Mouse (Mus musculus): Measurements from ENCODE around the gene Rgs7. TPM values are rescaled to one million over a fixed set of nuclear protein-coding genes. Genes with fewer than 3 reads are reported as not detected.
A peak's percentile ranks its signal among the peaks of the same experiment; 100 is the strongest.

Rgs7 gene
- total RNA-seq, 2 experiments from 2014 or later: 108 to 116 TPM

DNA sequence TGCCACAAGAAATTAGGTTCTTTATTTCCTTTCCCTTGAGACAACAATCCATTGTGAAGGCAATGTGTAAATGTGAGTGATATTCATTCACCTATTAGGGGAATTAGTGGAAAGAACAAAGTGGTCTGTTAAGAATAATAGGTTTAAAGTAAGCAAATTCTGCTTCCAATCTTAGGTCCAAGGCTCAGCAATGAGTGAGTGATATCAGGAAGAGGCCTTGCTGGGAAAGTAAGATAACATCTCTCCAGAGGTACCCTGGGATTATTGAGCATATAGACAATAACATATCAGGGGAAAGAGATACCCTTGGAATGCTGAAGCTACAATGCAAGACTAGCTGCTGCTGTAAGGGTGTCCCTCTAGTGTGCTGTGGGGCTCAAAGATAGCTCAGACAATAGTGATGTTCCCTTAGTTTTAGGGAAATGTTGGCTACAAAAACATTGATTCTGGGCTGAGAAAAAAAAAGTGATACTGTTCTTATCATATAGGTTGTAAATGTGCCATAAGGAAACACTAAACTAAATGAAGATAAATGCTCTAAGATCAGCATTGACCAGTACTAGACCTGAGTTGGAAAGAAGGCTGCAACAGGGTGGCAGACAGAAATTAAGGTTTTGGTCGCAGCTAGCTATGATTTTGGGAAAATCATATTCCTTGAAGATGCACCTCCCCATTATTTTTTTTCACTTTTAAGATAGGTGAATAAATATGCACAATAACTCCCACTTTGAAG lies 418.6 kb downstream of the Rgs7 start:
- DNase-seq (ENCODE audit: low spot score in 2 of 2): no peak
- intact Hi-C loops (cut with DNase I): no loop called here

DNA sequence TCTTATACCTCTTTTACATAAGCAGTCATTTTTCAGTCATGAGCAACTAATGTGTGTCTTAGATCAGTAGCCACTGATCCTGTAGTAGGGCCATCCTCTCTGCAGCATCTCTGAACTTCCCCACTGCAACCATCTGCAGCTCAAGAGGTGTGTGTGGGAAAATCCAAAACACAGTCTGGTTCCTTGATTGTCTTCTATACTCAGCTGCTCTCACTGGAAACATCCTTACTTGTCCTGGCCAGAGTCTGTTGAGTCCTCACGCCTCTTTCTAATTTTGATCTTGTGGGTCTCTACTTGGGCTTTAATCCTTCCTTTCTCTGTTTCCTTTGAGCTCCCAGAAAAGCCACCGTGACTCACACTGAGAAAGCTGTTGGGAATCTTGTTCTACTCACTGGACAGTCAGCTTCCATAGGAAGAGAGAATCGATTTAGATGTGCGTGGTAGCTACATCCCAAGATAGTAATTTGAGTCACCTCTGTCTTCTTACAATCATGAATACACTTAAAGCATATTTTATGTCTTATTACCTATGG lies 422.5 kb downstream of the Rgs7 start:
- DNase-seq (ENCODE audit: low spot score in 2 of 2): peak; percentile 15 to 21
- intact Hi-C loops (cut with DNase I): no loop called here

DNA sequence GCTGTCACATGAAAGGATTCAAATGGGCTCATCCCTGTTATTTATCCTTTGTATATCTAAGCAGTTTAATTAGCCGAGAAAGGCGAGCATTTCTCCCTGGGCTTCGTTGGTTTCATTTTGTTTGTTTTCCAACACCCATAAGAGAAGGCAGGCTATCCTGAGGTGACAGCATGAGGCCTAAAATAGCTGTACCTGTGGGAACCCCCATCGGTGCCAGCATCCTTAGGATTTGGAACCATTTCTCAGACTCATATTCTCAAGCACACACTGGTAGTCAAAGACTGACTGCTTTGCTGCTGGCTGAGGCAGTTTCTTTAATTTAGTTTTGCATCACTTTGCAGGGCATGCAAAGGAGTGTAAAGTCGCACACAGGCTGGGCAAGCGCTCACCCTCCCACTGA lies 443.2 kb downstream of the Rgs7 start:
- intact Hi-C loops (cut with DNase I): no loop called here
- DNase-seq (ENCODE audit: low spot score in 2 of 2): no peak

GRCm38 (mm10) chr1:175041167-175041817 lies 451.0 kb downstream of the Rgs7 start:
- peak; percentile 58 to 76 for DNase-seq (ENCODE audit: low spot score in 2 of 2)
- intact Hi-C loops (cut with DNase I): loop anchor here (5.0 kb wide), 3 partner anchors 561 to 881 kb away; partner anchors contain the start of gene Gm38100

DNA sequence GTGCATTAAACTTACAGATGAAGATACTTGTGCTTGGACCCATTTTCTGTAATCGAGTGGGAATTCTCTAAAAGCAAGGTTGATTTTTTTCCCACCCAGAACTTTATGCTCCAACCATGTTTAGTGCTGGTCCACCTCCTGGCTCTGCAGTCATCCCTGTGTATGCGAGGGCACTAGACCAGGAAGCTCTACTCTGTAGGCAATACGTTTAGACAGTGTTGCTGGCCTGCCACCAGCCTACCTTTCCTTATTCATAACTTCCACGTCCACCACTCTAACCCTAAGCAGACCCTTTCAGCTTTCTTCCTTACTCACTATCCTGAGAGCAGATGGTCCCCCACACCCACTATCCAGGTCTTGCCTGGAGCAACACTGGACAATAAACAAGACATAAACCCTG lies 452.3 kb downstream of the Rgs7 start:
- intact Hi-C loops (cut with DNase I): loop anchor here (5.0 kb wide), 3 partner anchors 562 to 882 kb away; partner anchors contain the start of gene Gm38100

DNA sequence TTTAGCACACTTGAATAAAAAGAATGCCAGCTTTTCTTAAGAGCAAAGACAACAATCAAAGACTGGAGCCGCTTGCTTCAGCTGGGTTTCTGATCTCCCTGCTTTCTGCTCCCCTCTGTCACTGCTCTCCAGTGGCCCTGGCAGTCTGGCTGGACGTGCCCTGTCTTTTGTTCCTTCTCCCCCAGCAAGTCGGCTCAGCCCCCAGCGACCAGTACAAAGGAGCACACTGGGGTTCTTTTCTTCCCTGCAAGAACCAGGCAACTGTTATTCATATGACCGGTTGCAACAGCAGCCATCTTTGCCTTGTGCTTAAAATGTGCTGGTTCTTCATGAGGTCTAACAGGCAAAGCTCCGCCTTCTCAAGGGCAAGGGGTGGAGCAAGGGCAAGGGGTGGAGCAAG lies 452.7 kb downstream of the Rgs7 start:
- intact Hi-C loops (cut with DNase I): no loop called here
- DNase-seq (ENCODE audit: low spot score in 2 of 2): no peak

More for the DNA sequence above, 452.3 kb downstream of the Rgs7 start:
- no peak for DNase-seq (ENCODE audit: low spot score in 2 of 2)

DNA sequence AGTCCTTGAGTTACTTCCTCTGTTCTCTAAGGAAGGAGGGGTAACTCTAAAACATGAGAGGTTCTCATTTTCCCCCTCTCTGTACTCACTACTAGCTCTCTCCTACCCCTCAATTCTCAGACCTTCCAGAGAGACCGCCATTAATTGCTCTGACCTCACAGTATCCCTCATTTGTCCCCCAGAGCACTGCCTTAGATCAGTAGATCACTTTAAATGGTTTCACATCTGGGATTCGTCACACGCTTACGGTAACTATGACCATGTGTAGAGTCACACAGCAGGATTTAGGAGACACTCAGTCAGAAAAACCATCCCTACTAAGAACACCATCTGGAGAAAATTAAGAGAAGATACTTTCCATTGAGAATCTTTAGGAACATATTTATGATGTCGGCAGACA lies 456.8 kb downstream of the Rgs7 start:
- no peak for DNase-seq (ENCODE audit: low spot score in 2 of 2)
- intact Hi-C loops (cut with DNase I): no loop called here

- no peak for DNase-seq (ENCODE audit: low spot score in 2 of 2)
- intact Hi-C loops (cut with DNase I): no loop called here
These were observed 460.3 kb downstream of the Rgs7 start for GRCm38 (mm10) chr1:175032015-175032414.

DNA sequence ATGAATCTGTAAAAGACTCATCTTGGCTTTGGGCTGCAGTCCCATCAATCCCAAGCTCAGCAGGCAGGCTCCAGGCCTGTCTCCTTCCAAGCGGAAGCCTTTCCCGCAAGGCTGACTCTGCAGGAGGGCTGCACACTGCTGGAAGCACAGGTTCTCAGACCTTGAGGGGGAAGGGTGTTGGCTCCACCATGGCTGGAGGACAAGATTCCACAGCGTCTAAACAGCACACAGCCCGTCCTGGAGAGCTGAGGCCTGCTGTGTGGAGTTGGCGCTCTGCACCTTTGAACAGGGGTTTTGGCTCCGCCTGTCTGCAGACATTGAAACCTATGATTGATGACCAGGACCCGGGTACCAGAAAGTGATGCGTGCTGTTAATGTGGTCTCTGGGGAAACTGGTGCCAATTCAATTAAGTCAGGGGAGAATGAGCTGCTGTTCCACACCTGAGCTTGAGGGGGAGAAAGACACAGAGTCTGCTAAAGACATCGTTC lies 463.5 kb downstream of the Rgs7 start:
- DNase-seq (ENCODE audit: low spot score in 2 of 2): no peak
- intact Hi-C loops (cut with DNase I): no loop called here

- no peak for DNase-seq (ENCODE audit: low spot score in 2 of 2)
- intact Hi-C loops (cut with DNase I): no loop called here
These were observed 464.0 kb downstream of the Rgs7 start for GRCm38 (mm10) chr1:175028267-175028666.

DNA sequence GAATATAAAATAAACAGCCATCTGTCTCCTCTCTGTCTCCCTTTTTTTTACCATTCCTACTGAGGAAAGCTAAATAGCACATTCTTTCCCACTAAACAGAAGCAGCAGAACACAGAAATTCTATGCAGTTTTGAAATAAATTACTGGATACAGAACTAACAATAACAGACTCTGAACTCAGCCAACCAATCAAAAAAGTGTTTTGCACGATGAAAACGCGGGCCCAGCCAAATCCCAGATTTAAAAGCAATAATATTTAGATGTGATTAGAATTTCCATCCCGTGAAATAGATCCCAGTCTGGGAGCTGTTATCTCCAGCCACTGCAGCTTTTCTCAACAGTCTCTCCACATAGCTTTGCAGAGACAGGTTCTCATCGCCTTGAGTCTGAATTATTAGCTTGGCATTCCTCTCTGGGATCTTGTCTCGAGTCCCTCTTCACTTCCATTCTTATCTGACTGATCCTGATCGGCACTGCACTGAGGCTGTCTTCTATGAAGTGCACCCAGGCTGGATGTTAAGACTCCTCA lies 466.5 kb downstream of the Rgs7 start:
- no peak for DNase-seq (ENCODE audit: low spot score in 2 of 2)
- intact Hi-C loops (cut with DNase I): no loop called here

DNA sequence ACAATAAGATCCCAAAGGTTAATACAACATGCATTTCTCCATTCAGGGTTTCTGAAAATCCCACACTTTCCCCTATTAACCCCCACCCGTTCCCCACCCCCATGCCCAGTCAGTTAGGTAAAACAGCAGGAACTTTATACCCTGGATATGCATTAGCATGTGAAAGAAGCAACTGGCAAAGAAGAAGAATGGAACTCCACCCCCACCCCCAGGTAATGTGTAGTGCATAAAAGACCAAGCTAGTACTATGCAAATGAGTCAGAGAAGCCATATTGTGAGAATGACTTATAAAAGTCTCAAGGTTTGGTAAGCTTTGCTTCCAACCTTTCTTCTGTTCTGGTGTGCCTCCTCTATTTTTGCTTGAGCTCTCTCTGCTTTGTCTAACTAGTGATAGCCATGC lies 468.2 kb downstream of the Rgs7 start:
- DNase-seq (ENCODE audit: low spot score in 2 of 2): no peak
- intact Hi-C loops (cut with DNase I): no loop called here

Other genes starting within 250 kb of the Rgs7 start
- gene Kmo, start 127.9 kb upstream of the Rgs7 start, total RNA-seq (2021): not detected
- gene Fh1, start 133.1 kb upstream of the Rgs7 start, total RNA-seq (2021): 10 to 100 TPM; 76.5 to 90.3 TPM
- gene Opn3, start 200.3 kb upstream of the Rgs7 start, total RNA-seq (2021): 10 to 100 TPM; 12.7 to 14.5 TPM
- 10 to 100 TPM; 14.0 to 14.4 TPM for gene Chml, start 200.4 kb upstream of the Rgs7 start, total RNA-seq (2021)
- gene Wdr64, start 206.1 kb upstream of the Rgs7 start, total RNA-seq (2021): under 1 TPM; 0.13 to 0.15 TPM

Measured in left cerebral cortex, postnatal 14 days (tissue).